Mouse (Mus musculus): Measurements from ENCODE around the gene Fam71e1. TPM values are rescaled to one million over a fixed set of nuclear protein-coding genes. Genes with fewer than 3 reads are reported as not detected.
A peak's percentile ranks its signal among the peaks of the same experiment; 100 is the strongest.

The Fam71e1 gene
- polyA plus RNA-seq, 1 experiment, result 7.3 TPM

DNA sequence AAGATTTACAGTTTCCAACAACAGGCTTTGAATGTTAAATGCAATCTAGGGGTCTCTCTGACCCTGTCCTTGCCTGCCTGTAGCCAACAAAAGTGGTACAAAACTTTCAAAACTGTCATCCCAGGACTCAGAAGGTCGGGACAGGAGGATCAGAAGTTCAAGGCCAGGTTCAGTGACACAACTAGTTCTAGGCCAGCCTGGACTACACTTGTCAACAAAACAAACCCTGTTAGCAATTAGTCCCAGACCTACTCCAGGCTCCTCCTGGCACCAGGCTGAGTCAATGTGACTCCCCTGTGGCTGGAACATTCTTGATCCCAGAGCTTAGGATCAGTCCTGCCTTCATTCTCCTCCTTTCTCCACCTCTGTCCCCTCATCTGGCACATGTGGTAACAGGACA, 2.5 kb downstream of the Fam71e1 start:
- no peaks in the 10 kb centered on the region; the same call in 1 of the 2 replicates for H3K4me1 ChIP-seq (ENCODE audit: control insufficient read depth, insufficient read depth, insufficient read length)
- 0 out of 2 replicates have a peak, but pooled peaks cover 2% of the 10 kb centered on the region for H3K36me3 ChIP-seq (ENCODE audit: control insufficient read depth, insufficient read depth, low read length)
- H3K27ac ChIP-seq (ENCODE audit: insufficient read depth, low read length), result no peak overlapping the region
- TF ChIP-seq CTCF (IDR thresholded peaks at IDR 0.05; ENCODE audit: extremely low read depth, insufficient read depth, insufficient read length, insufficient replicate concordance) (no peak), POLR2A (IDR thresholded peaks at IDR 0.05; ENCODE audit: low read depth, low read length) (no peak)
- no peak for DNase-seq (ENCODE audit: low read depth in 1 of 2, low spot score in 2 of 2)
- no peaks in the 10 kb centered on the region for H3K27me3 ChIP-seq (ENCODE audit: control insufficient read depth, insufficient read depth, low read length)
- no peak overlapping the region for H3K4me3 ChIP-seq (ENCODE audit: extremely low read depth, insufficient read depth, insufficient read length)
- WGBS, result 86% methylated on average over 1 of the region's 1 CpGs

- WGBS, result 73% methylated on average over 20 of the region's 20 CpGs
- Histone ChIP-seq H3K4me3 (ENCODE audit: extremely low read depth, insufficient read depth, insufficient read length) (no peak overlapping the region), H3K4me1 (ENCODE audit: control insufficient read depth, insufficient read depth, insufficient read length) (no peaks in the 10 kb centered on the region; the same call in 1 of the 2 replicates), H3K27ac (ENCODE audit: insufficient read depth, low read length) (no peak overlapping the region), H3K36me3 (ENCODE audit: control insufficient read depth, insufficient read depth, low read length) (0 out of 2 replicates have a peak, but pooled peaks cover 2% of the 10 kb centered on the region), H3K27me3 (ENCODE audit: control insufficient read depth, insufficient read depth, low read length) (no peaks in the 10 kb centered on the region)
- TF ChIP-seq POLR2A (IDR thresholded peaks at IDR 0.05; ENCODE audit: low read depth, low read length) (no peak), CTCF (IDR thresholded peaks at IDR 0.05; ENCODE audit: extremely low read depth, insufficient read depth, insufficient read length, insufficient replicate concordance) (no peak)
- no peak for DNase-seq (ENCODE audit: low read depth in 1 of 2, low spot score in 2 of 2)
These were observed 3.7 kb downstream of the Fam71e1 start for GRCm38 (mm10) chr7:44500046-44500445.

GRCm38 (mm10) chr7:44501563-44502115, 5.3 kb downstream of the Fam71e1 start:
- no peak overlapping the region for H3K4me3 ChIP-seq (ENCODE audit: extremely low read depth, insufficient read depth, insufficient read length)
- H3K36me3 ChIP-seq (ENCODE audit: control insufficient read depth, insufficient read depth, low read length), result peaks cover 2% of the 10 kb centered on the region; the same call in 1 of the 2 replicates
- peak; percentile 64 to 70 for DNase-seq (ENCODE audit: low read depth in 1 of 2, low spot score in 2 of 2)
- no peak overlapping the region for H3K27ac ChIP-seq (ENCODE audit: insufficient read depth, low read length)
- H3K4me1 ChIP-seq (ENCODE audit: control insufficient read depth, insufficient read depth, insufficient read length), result no peaks in the 10 kb centered on the region
- TF ChIP-seq CTCF (IDR thresholded peaks at IDR 0.05; ENCODE audit: extremely low read depth, insufficient read depth, insufficient read length, insufficient replicate concordance), result peak; percentile 68; the same call in 1 of the 2 replicates
- no peak for TF ChIP-seq POLR2A (IDR thresholded peaks at IDR 0.05; ENCODE audit: low read depth, low read length)
- WGBS, result 24% methylated on average over 5 of the region's 5 CpGs
- no peaks in the 10 kb centered on the region for H3K27me3 ChIP-seq (ENCODE audit: control insufficient read depth, insufficient read depth, low read length)

DNA sequence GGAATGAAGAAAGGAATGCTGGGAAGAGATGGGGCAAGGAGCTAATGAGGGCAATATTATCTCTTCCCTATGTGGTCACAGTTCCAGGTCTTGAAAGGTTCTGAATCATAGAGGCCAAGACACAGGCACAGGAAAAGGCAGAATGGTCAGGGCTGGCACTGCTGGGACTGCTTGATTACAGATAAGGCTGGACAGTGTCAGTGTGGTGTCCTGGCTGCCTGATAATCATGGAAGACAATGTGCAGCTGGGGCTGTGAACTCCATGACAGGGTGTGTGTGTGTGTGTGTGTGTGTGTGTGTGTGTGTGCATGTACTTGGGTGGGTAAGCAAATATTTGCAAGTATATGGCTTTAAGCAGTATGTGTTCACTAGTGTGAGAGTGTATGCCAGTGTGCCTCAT, 11.1 kb downstream of the Fam71e1 start:
- no peak overlapping the region for H3K27ac ChIP-seq (ENCODE audit: insufficient read depth, low read length)
- peaks cover 2% of the 10 kb centered on the region; the same call in 1 of the 2 replicates for H3K36me3 ChIP-seq (ENCODE audit: control insufficient read depth, insufficient read depth, low read length)
- no peak overlapping the region for H3K4me3 ChIP-seq (ENCODE audit: extremely low read depth, insufficient read depth, insufficient read length)
- H3K27me3 ChIP-seq (ENCODE audit: control insufficient read depth, insufficient read depth, low read length), result no peaks in the 10 kb centered on the region
- no peak for TF ChIP-seq CTCF (IDR thresholded peaks at IDR 0.05; ENCODE audit: extremely low read depth, insufficient read depth, insufficient read length, insufficient replicate concordance)
- no peak for TF ChIP-seq POLR2A (IDR thresholded peaks at IDR 0.05; ENCODE audit: low read depth, low read length)
- no peak for DNase-seq (ENCODE audit: low read depth in 1 of 2, low spot score in 2 of 2)
- no peaks in the 10 kb centered on the region for H3K4me1 ChIP-seq (ENCODE audit: control insufficient read depth, insufficient read depth, insufficient read length)

- 73% methylated on average over 9 of the region's 9 CpGs for WGBS
- H3K36me3 ChIP-seq (ENCODE audit: control insufficient read depth, insufficient read depth, low read length), result no peaks in the 10 kb centered on the region
- DNase-seq (ENCODE audit: low read depth in 1 of 2, low spot score in 2 of 2), result no peak
- no peak overlapping the region for H3K4me3 ChIP-seq (ENCODE audit: extremely low read depth, insufficient read depth, insufficient read length)
- H3K27me3 ChIP-seq (ENCODE audit: control insufficient read depth, insufficient read depth, low read length), result no peaks in the 10 kb centered on the region
- H3K4me1 ChIP-seq (ENCODE audit: control insufficient read depth, insufficient read depth, insufficient read length), result peaks cover 3% of the 10 kb centered on the region; the same call in 1 of the 2 replicates
- TF ChIP-seq POLR2A (IDR thresholded peaks at IDR 0.05; ENCODE audit: low read depth, low read length), result no peak
- no peak overlapping the region for H3K27ac ChIP-seq (ENCODE audit: insufficient read depth, low read length)
These were observed 23.0 kb downstream of the Fam71e1 start for GRCm38 (mm10) chr7:44519240-44519913.

DNA sequence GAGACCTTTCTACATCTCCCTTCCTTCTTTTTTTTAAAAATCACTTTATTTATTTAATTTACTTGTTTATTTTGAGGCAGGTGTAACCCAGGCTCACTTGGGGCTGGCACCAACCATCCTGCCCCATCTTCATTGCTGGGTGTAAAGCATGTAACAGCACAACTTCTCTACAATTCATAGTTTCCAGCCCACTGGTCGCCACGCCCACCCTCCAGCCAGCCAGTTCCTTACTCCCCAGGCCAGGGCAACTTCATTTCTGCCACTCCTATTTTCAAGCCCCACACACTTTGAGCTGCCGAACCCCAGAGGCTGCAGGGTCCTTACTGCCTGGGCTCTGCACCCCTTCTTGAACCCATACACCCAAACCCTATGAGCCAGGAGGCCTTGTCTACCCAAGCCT, 24.6 kb downstream of the Fam71e1 start:
- no peak overlapping the region for H3K27ac ChIP-seq (ENCODE audit: insufficient read depth, low read length)
- H3K27me3 ChIP-seq (ENCODE audit: control insufficient read depth, insufficient read depth, low read length), result no peaks in the 10 kb centered on the region
- TF ChIP-seq POLR2A (IDR thresholded peaks at IDR 0.05; ENCODE audit: low read depth, low read length) (no peak), CTCF (IDR thresholded peaks at IDR 0.05; ENCODE audit: extremely low read depth, insufficient read depth, insufficient read length, insufficient replicate concordance) (no peak)
- H3K36me3 ChIP-seq (ENCODE audit: control insufficient read depth, insufficient read depth, low read length), result no peaks in the 10 kb centered on the region
- peaks cover 10% of the 10 kb centered on the region for H3K4me1 ChIP-seq (ENCODE audit: control insufficient read depth, insufficient read depth, insufficient read length)
- DNase-seq (ENCODE audit: low read depth in 1 of 2, low spot score in 2 of 2), result no peak
- 39% methylated on average over 3 of the region's 3 CpGs for WGBS
- H3K4me3 ChIP-seq (ENCODE audit: extremely low read depth, insufficient read depth, insufficient read length), result no peak overlapping the region

DNA sequence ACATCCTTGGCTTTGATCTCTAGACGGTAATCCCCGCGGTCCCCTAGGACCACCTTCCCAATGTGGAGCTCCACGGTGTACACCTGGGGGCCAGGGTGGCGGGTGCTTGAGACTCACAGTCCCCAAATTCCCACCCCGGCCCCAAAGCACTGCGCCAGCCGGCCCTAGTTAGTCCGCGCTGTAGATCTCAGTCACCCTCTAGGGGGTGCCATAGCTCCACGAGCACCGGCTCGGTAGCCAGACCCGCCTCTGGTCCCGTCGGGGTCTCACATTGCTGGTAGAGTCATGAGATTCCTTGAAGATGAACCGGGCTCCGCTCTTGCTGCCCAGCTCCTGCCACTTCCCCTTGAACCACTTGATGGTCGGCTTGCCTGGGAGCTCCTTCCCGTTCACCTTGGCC, 25.3 kb downstream of the Fam71e1 start:
- WGBS, result 4% methylated on average over 20 of the region's 20 CpGs
- H3K27me3 ChIP-seq (ENCODE audit: control insufficient read depth, insufficient read depth, low read length), result no peaks in the 10 kb centered on the region
- no peak overlapping the region; the same call in 1 of the 2 replicates for H3K4me3 ChIP-seq (ENCODE audit: extremely low read depth, insufficient read depth, insufficient read length)
- TF ChIP-seq POLR2A (IDR thresholded peaks at IDR 0.05; ENCODE audit: low read depth, low read length) (no peak), CTCF (IDR thresholded peaks at IDR 0.05; ENCODE audit: extremely low read depth, insufficient read depth, insufficient read length, insufficient replicate concordance) (peak; percentile 85)
- H3K4me1 ChIP-seq (ENCODE audit: control insufficient read depth, insufficient read depth, insufficient read length), result peaks cover 13% of the 10 kb centered on the region
- peak in 1 of 2 experiments; percentile 76 for DNase-seq (ENCODE audit: low read depth in 1 of 2, low spot score in 2 of 2)
- no peaks in the 10 kb centered on the region for H3K36me3 ChIP-seq (ENCODE audit: control insufficient read depth, insufficient read depth, low read length)
- no peak overlapping the region for H3K27ac ChIP-seq (ENCODE audit: insufficient read depth, low read length)

Measured in spleen, adult 2 months (tissue).